Mouse (Mus musculus): ENCODE measurements at regions not wholly inside any gene's neighbourhood (a gene's known extent, or its start where the extent isn't known, plus 50 kb on each side); places are given as distances from the start of the nearest gene placed in this dataset.

DNA sequence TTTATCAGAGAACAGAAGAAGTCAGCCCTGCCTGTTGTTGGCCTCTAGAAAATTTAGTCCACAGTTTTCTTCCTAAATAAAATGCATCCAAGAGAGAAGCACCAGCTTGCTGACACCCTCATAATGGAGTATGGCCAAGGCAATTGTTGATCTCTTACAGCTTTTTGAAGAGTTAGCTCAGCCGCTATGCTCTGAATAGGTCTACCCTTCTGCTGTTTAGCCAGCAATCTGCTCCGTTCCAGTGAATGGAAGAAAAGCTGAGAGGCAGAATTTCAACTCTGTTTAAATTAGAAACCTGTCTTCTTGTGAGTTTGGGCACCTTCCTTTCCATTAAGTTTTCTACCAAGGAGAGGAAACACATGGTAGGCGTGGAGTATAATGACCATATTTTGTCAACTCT, 290.8 kb downstream of the Rnf144b start:
- DNase-seq: no peak

DNA sequence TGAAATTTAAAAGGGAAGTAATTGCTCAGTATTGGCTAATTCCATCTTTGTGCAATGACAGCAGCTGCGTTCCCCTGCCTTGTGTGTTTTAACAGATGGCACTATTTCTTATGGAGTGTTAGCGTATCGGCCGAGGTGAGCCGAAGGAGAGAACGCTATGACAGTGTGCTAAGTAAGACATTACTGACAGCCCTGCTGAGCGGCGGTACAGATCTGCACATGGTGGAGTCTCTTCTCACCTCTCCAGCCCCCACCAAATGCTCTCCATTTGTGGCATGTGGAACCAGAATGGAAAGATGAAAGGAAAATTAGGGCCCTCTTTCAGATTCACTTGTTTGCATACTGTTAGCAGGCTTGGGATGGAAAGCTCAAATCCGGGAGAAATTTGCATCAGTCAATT, 291.5 kb downstream of the Rnf144b start:
- no peak for DNase-seq

DNA sequence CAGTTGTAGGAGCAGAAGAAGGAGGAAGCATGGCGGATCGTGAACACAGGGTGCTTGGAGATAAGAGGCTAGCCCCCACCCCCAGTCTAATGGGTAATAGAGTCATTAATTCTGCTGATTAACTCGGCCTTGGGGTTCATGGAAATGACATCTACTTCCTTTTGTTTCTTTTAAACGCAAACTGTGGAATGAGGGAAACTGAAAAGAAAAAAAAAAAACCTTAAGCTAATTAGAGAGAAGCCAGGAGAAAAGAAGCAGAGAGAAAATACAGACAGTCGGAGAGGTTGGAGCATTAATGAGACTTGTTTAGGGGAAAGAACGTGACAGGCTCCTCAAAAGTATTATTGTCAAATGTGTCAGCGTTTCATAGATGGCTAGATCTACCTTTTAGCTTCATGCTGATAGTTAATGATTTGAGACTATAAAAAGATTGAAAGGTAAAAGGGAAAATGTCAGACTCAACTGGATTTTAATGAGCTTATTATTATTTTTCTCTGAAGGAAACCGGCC, 307.5 kb downstream of the Rnf144b start:
- no peak for DNase-seq

DNA sequence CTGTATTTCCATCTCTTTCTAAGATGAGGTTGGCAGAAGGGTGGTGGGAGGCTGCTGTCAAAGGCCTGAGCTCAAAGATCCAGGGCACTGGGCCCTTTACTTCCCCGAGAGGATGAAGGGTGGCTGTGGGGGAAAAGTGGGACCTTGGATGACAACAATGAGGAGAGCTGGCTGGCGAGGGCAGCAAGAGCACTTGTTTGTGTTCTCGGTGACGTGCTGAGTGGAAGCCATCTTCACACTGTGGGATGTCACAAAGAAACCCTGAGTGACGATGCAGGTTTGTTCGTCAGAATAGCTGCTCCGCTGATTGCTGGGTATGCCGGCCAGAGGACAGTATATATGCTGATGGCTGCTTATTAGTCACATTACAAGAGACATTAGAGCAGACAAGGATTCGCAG, 308.0 kb downstream of the Rnf144b start:
- DNase-seq: no peak

DNA sequence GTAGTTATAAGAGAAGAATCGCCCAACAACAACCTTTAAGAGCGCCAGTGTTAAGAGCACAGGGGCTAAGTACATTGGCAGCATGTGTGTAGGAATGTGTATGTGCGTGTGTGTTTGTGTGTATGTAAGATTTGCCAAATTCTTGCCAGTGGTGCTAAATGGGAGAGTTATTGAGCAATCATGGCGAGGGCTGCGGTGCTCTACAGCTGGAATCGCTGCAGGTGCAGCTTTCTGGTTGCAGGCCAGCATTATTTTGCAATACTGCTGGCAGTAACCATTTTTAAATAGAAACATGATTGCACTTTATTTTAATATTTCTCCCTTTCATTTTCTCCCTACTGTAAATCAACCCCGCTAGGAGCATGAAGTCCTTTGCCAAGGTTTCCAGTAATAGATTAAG, 313.2 kb downstream of the Rnf144b start:
- DNase-seq: no peak

DNA sequence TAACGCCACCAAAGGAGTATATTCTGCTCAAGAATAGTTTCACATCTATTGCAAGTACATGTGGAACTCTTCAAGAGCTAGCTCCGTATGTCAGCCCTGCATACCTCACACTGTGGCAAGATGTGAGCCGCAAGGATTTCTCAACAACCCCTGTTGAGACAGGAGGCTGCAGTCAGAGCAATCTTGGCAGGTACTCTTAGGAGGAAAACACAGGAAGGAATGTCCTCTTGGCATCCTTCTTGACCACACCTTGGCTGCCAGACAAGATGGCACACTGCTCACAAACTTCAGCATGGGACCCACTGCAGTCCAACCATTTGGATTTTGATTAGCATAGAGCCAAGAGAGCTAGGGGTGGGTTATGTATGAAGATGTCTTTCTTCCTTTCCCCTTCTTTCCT, 322.4 kb downstream of the Rnf144b start:
- no peak for DNase-seq

DNA sequence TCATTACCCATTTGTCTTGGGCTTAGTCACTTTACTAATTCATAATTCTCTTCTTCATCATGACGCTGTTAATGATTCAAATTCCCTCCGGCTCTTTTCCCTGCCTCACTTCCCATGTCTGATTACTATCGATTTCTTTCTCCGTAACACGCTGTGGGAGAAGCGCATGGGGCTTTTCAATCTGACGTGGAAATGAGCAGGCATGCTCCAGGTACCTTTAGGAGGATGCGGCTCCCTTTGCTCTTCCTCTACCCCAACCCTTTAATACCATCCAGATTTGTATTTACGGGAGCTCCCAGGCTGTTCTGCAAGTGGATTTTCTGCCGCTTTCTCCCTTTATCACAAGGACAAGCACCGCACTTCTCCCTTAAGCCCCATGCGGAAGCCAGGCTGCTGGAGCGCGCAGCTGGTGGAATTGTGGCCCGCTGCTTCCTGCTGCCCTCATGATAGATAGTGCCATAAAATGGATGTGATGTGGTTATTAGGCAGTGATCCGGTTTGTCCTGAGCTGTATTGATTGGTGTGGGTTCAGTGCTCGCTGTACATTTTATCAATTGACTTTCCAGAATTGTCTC, 329.8 kb downstream of the Rnf144b start:
- no peak for DNase-seq

DNA sequence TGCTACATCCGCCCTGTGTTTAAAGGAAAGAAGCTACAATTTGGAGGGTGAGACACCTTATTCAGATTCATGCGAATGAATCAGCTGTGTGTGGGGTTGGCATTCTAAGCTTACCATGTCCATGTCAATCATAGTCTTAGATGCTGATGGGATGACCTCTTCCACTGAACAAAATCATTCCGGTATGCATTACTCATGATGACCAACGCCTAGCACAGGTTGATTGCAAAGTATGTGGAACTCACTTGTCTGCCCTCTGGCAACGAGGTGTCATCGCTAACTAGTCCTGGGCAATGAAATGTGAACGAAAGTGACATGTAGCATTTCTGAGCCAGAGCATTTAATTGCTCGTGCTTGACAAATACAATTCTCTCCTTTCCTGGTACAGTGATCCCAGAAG, 339.7 kb downstream of the Rnf144b start:
- DNase-seq: no peak

DNA sequence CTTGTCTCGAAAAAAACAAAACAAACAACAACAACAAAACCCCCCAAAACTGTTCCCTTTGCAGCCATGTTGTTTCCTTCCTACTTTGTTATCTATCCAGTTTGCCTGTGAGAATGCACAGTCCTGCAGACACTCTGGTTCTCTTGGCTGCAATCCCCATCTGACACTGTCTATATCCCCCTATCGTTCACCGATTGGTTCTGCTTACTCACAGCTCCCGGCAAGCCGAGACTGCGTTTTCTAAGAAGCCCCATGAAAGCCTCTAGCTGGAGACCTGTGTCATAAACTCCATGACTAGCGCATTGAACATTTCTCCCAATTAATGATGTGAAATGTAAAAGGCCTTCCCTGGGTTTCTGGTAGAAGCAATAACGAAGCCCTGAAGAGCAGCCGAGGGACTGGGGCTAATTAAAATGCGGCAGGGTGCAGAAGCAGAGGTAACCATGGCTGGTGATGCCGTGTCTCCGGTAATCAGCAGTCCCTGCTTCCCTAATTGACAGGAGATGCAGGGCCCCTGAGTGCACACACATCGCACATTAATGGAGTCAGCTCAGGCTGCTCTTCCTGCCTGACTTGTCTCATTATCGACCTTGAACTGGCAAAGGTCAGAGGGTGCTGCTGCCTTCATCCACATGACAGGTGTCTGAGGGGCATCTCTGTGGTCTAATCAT, 349.2 kb downstream of the Rnf144b start:
- DNase-seq: no peak

DNA sequence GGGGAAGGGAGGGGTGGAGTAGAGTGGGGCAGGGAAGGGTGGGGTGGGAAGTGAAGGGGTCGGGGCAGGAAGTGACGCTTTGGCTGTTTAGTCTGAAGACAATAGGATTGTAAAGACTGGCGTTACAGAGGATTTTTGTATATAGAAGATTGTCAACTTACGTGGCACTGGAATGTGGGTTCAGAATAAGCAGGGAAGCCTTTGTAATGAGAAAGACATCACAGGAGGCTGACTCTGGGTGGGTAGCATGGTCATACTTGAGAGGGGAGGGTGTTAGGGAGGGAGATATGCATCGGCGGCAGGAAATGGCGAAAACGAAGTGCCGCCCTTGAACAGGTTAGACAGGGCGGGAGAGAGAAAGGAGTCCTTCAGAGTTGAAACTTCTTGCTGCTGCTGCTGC, 357.7 kb downstream of the Rnf144b start:
- DNase-seq: no peak

DNA sequence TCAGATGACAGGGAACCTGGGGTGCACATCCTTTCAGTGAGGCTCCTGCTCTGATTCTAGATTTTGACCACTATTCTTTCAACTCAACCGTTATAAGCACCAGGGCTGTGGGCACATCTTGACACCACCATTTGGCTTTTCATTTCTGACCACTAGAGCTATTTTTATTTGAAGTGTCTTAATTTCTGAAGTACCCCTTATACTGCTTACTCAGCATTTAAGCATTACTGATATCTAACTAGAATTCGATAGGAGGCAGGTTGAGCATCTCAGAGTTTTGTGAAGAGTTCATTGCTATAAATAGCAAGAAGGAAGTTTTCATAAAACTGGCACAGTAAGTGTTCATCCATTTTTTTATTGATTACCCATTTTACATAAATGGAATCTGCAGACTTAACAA, 362.4 kb downstream of the Rnf144b start:
- DNase-seq: no peak

DNA sequence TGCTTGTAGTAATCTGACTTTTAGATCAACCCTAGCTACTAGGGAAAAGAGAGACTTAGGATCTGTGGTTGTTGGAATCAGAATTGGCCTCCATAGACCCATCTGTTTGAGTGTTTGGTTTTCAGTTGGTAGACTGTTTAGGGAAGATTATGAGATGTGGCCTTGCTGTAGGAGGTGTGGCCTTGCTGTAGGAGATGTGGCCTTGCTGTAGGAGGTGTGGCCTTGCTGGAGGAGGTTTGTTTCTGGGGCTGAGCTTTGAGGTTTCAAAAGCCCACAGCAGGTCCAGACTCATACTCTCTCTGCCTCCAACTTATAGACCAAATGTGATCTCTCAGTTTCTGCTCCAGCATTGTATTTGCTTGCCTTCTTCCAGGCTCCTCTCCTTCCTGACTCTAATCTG, 363.7 kb downstream of the Rnf144b start:
- DNase-seq: no peak

DNA sequence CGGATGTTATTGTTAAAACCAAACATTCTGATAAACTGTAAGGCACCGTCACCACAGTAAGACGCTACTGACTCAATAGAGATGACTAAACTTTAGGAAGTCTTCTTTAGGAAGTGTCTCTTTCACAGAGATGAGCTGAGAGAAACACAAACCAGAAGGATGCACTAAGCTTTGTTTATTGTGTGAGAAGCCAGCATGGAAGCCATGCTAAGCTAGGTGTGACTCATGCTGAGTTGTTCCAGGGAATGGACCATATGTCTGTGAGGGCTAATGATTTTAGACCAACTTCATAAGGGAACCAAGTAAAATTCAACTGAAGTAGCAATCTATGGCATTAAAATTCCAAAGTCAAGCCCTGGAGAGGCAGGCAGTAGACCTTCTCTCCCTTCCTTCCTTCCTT, 364.2 kb downstream of the Rnf144b start:
- DNase-seq: no peak

DNA sequence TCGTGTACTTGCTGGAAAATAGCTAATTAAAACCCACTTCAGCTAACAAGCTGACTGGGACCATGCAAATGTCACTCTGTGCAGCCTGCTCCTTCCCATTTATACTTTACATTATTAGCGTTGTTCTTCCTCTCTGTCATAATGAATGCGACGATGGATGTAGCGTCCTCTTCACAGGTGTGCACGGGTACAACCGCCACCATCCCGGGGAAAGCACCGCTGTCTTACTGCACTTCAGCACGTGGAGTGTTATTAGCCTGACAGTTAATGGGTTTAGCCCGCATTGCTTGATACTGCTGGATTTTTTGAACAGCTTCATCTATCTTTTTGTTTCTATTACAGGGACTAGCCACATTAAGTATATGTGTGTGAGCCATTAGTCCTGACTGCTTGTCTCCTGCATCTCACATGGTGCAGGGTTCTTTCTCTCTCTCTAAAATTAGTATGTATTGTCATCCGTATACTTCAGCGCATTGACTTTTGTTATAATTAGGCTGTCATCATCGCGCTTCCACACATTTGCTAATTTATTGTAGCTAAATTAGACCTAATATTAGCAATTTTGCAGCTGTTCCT, 383.0 kb downstream of the Rnf144b start:
- DNase-seq: no peak

DNA sequence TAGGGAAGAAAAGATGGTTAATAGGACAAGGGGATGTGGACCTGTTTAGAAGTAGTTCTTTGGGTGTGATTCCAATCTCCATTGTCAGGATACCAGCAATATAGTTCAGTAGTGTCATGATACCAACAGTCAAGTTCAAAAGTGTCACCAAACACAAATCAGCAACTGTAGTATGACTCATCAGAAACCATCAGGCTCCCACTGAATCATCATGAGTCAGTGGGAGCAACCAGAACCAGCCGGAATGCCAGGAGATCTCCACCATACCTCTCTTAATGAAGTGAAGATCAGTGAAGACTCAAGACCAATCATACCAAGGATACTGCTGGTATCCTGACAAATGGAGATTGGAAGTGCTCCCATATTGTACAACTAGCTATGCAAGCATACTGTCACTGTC, 410.5 kb downstream of the Rnf144b start:
- no peak for DNase-seq

DNA sequence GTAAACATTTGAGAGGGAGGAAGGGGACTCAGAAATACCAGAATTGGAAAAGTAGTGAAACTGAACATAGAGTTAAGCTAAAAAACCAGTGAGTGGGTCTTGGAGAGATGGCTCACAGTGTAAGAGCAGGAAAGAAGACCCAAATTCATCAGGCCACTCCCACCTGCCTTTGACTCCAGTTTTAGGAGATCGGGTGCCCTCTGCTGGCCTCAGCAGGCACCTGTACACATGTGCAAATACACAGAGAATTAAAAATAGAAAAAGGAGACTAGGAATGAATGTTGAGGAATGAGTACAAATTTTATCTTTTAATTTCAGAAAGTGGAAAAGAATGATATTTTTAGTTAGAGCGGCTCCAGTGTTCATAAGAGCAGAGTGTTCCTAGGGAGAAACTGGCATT, 414.7 kb downstream of the Rnf144b start:
- DNase-seq: no peak

DNA sequence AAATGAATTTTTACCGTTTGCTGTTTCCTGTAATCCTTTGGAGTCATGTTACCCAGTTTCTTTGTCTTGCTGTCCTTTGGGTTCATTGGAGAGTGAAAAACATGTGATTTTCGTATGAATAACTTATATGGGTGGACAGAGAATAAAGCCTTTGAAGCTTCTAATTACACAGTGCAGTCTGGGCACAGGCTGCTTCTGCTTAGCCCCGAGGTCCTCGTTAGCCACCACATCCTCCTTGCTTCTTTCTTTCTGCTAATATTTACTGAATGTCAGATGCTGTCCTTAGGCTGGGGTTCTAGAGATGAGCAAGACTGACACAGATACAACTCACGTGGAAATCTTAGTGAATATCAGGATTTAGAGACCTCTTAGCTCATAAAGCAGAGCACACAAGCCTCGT, 427.2 kb downstream of the Rnf144b start:
- no peak for DNase-seq

DNA sequence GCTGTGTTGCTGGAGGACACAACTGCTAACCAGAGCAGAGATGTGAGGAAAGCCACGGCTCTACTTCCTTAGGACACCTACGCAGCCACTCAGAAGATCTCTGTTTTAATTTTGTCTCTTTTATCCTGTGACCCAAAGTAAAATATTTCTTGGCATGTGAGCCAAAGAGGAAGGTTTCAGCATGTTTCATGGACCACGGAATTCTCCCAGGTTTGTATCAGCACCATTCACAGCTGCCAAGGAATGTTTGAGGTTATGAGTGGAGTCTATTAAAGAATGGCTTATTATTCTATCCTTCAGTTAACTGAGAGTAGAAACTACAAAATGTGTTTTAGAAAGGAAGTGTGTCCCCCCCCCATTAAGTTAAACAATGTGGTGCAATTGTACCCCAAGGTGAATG, 429.8 kb downstream of the Rnf144b start:
- no peak for DNase-seq

DNA sequence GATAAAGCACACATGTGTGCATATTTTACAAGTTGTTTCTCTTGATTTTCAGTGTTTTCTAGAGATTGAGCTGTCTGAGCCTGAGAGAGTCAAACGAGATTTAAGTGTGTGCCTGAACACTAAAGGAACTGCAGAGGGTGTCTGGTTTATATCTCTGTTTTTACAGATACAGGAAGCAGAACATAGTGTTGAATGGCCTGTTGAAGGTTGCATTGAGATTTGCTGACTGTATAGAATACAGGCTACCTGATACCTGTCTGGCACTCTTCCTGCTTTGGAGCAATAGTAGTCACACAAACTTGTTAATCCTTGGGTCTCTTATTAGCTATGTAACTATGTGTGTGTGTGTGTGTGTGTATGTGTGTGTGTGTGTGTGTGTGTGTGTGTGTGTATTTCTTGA, 431.7 kb downstream of the Rnf144b start:
- DNase-seq: no peak

DNA sequence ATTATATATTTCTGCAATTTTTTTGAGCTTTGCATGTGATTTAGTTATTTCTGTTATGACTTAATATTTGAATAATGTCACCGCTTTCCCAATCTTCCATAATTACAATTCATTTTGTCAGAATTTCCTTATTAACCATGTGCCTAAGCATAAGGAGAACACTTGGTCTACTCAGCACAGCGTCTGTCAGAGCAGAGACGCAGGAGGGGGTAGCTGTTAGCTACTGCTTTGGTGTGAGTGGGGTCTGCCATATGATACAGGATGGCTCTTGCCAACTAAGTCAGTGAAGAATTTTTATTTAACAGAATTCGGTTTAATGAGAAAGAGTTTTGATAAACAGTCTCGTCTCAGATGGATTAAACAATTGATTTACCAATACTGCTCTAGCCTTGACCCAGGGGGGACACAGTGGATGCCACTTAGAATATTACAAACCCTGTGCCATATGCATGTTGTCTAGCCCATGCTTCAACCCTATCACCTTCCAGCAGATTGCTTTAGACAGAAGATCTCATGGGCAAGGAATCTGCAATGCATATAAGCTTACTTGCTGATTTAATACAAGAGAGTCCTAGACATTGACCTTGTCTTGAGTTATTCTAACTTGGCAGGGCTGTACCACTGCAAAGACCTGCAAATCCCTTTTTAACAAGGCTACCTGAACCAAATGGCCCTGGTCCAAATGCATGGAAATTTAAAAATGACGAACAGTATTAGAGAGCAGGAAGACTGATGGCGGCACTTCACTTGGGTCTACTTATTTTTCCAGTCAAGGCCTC, 434.9 kb downstream of the Rnf144b start:
- DNase-seq: no peak

DNA sequence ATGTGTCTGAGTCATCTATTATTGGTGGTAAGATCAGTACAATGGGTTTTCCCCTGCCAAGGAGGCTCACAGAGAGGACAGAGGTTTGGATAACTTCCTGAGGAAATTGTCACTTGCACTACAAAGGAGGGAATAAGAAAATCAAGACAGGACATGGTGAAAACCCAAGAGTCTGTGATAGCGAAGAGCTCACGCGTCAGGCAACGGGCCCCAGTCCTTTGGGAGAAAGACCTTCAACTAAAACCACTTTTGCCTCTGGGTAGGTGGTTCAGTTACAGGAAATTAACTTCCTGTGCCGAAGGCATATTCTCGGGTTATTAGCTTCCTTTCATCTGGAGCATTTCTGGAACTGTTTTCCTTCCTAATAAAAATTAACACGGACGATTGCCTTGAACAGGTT, 440.4 kb downstream of the Rnf144b start:
- DNase-seq: no peak

DNA sequence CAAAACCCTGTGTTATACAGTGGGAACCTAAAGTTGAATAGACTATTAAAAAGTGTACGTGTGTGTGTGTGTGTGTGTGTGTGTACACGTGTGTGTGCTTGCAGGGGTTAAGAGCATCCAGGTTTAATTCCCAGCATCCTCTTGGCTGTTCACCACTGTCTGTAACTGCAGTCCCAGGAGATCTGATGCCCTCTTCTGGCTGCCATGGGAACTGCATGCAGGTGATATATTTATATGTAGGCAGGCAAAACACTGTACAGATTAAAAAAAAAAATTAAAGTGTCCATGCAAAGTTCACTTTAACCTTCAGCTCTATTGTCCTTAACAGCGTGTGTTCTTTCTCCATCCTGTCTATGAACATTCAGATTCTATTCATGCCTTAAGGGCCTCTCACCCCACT, 454.1 kb downstream of the Rnf144b start:
- no peak for DNase-seq

DNA sequence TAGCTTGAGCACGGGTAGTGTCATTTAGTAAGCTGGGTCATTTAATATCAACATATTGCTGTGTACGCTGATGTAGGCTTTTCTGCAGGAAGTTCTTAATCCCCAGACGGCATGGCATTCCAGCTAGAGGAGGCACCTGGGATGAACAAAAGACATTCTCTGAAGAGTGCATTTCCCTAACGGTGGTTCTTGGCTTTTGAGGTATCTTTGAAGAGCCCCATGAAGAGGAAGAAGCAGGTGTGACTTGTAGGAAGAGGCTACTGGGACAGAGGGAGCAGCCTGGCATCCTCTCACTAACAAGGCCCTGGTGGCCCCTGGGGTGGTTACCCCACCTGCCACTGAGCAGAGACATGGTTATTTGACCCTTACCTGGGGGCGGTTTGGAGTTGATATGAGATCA, 457.7 kb downstream of the Rnf144b start:
- no peak for DNase-seq

DNA sequence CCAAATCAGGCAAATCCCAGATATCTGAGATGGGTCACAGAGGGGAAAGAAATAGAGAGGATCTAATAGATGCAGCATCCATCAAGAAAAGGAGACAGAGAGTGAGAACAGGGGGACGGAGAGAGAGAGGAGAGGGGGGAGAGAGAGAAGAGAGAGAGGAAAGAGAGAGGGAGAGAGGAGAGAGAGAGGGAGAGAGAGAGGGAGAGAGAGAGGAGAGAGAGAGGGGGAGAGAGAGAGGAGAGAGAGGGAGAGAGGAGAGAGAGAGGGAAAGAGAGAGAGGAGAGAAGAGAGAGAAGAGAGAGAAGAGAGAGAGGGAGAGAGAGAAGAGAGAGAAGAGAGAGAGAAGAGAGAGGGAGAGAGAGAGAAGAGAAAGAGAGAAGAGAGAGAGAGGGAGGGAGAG, 462.7 kb downstream of the Rnf144b start:
- DNase-seq: no peak
